Mouse (Mus musculus) small intestine, adult 10 weeks (tissue): Measurements from ENCODE around the gene Rgma. TPM values are rescaled to one million over a fixed set of nuclear protein-coding genes. Genes with fewer than 3 reads are reported as not detected.

Source experiments
- polyA plus RNA-seq: library from polyadenylated mRNA; stranded (reverse); fragments of 350-450 nt; fragmentation: Illumina TruSeq; extraction: RNeasy Lipid Tissue Mini Kit (QIAGEN cat#74804); gene quantifications from one replicate; pipeline ENCODE4 v1.2.3, GENCODE M21; 2014; ENCODE audit warnings: low replicate concordance

Gene Rgma
- polyA plus RNA-seq, result not detected

DNA sequence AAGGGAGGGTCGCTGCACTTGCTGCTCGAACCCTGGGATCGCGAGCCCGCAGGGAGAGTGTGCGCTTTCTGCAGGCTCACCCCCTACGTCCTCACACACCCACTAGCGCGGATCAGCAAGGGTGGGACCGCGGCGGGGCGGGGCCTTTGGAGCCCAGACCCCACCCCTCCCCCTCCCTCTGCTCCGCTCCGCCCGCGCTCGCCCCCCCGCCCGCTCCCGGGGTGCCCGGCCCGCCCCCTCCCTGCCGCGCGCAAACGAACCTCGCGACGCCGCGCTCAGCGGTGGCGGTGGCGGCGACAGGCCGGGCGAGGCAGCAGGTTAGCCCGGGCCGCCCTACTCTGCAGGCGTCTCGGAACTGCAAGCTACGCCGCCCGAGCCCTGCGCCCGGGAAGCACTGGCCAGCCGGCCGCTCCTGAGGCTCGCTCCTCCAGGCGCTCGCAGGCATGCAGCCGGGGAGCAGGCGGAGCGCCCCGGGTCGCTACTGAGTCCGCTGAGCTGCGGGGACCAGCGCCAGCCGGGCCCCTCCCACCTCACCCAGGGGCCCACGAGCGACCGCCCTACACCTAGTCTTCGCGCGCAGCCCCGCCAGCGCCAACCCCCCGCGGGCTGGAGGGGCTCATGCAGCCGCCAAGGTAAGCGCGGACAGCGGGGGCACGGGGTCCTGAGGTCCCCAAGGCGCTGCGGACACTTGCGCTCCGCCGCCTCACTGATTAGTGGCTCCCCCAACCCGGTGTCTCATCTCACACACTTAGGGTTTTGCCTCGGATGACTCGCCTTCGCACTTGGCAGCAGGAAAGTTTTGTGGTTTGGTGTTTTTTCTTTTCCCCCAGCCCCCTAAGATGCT is at the start of gene Rgma:
Rgma (plus strand) TSS at position 253 of the 844 bp plus-strand sequence.

Other genes with a start within 250 kb of the Rgma start
- gene Chd2, start 166.3 kb downstream of the Rgma start, polyA plus RNA-seq, result 34.7 TPM